Mouse (Mus musculus): ENCODE data around the gene Rptor. TPM values are rescaled to one million over a fixed set of nuclear protein-coding genes. Genes with fewer than 3 reads are reported as not detected.

Gene Rptor
- polyA plus RNA-seq, 2 experiments, result 3.7 to 5.8 TPM

- no peaks in the 10 kb centered on the region for H3K4me1 ChIP-seq (replicated peaks; ENCODE audit: control insufficient read depth in 2 of 2, insufficient read depth in 2 of 2, low read length in 1 of 2)
- DNase-seq (ENCODE audit: low read depth in 3 of 3, low spot score in 3 of 3), result no peak
- no peak overlapping the region for H3K4me3 ChIP-seq (ENCODE audit: insufficient read depth in 1 of 2, low read depth in 2 of 2, low read length in 2 of 2)
- H3K36me3 ChIP-seq (replicated peaks; ENCODE audit: control insufficient read depth, insufficient read depth, low read depth), result no peaks in the 10 kb centered on the region
- H3K27me3 ChIP-seq (ENCODE audit: control insufficient read depth, insufficient read depth, low read length), result no peaks in the 10 kb centered on the region
- ATAC-seq (ENCODE audit: insufficient read depth), result no peak
- no peak overlapping the region for H3K27ac ChIP-seq
- no peaks in the 10 kb centered on the region for H3K9me3 ChIP-seq (ENCODE audit: control insufficient read depth, low read length)
- TF ChIP-seq CTCF (IDR thresholded peaks at IDR 0.05; ENCODE audit: low read depth), result no peak
- 70% methylated on average over 7 of the region's 7 CpGs for WGBS (ENCODE audit: insufficient replicate concordance)
- H3K9ac ChIP-seq (replicated peaks), result no peak overlapping the region
- H3K4me2 ChIP-seq (ENCODE audit: low read depth), result no peak overlapping the region
Measured at GRCm38 (mm10) chr11:119738990-119739846, 136.5 kb downstream of the Rptor start.

GRCm38 (mm10) chr11:119741401-119741800 is 138.7 kb downstream of the Rptor start:
- ATAC-seq (ENCODE audit: insufficient read depth), result no peak
- WGBS (ENCODE audit: insufficient replicate concordance), result 67% methylated on average over 1 of the region's 1 CpGs

DNA sequence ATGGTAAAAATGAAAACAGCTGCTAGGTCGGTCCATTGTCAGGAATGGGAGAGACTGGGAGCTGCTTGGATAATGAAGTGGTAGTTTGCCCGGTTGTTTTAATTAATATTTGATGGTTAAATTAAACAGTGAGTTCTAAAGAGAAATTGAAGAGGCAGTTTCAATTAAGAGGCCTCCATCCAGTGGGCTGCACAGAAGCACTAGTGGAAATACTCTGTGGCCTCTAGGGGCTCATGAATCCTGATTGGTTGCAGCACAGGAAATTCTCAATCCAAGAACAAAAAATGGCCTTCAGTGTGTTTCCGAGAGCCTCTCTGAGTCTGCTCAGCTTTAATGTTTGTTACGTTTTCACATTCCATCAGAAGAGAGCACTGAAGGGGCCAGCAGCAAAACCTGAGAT is 141.7 kb downstream of the Rptor start:
- Histone ChIP-seq H3K4me2 (ENCODE audit: low read depth) (no peak overlapping the region), H3K9me3 (ENCODE audit: control insufficient read depth, low read length) (no peaks in the 10 kb centered on the region), H3K27me3 (ENCODE audit: control insufficient read depth, insufficient read depth, low read length) (no peaks in the 10 kb centered on the region), H3K4me1 (replicated peaks; ENCODE audit: control insufficient read depth in 2 of 2, insufficient read depth in 2 of 2, low read length in 1 of 2) (peaks cover 0 to 7% of the 10 kb centered on the region in 2 experiments; a peak in 2 of 4 replicates), H3K36me3 (replicated peaks; ENCODE audit: control insufficient read depth, insufficient read depth, low read depth) (no peaks in the 10 kb centered on the region; the same call in 1 of the 2 replicates), H3K4me3 (ENCODE audit: insufficient read depth in 1 of 2, low read depth in 2 of 2, low read length in 2 of 2) (no peak overlapping the region), H3K27ac (no peak overlapping the region), H3K9ac (replicated peaks) (no peak overlapping the region)
- no peak for ATAC-seq (ENCODE audit: insufficient read depth)
- DNase-seq (ENCODE audit: low read depth in 3 of 3, low spot score in 3 of 3), result no peak
- 85% methylated on average over 4 of the region's 4 CpGs for WGBS (ENCODE audit: insufficient replicate concordance)
- TF ChIP-seq CTCF (IDR thresholded peaks at IDR 0.05; ENCODE audit: low read depth), result no peak
- TF ChIP-seq EP300 (IDR thresholded peaks at IDR 0.05; ENCODE audit: low read depth), result no peak

More at GRCm38 (mm10) chr11:119741401-119741800, 138.7 kb downstream of the Rptor start:
- no peaks in the 10 kb centered on the region; the same call in 1 of the 2 replicates for H3K36me3 ChIP-seq (replicated peaks; ENCODE audit: control insufficient read depth, insufficient read depth, low read depth)
- H3K9ac ChIP-seq (replicated peaks), result no peak overlapping the region
- no peak overlapping the region for H3K4me3 ChIP-seq (ENCODE audit: insufficient read depth in 1 of 2, low read depth in 2 of 2, low read length in 2 of 2)
- no peaks in the 10 kb centered on the region for H3K4me1 ChIP-seq (replicated peaks; ENCODE audit: control insufficient read depth in 2 of 2, insufficient read depth in 2 of 2, low read length in 1 of 2)
- DNase-seq (ENCODE audit: low read depth in 3 of 3, low spot score in 3 of 3), result no peak
- TF ChIP-seq EP300 (IDR thresholded peaks at IDR 0.05; ENCODE audit: low read depth) (no peak), CTCF (IDR thresholded peaks at IDR 0.05; ENCODE audit: low read depth) (no peak)
- no peak overlapping the region for H3K4me2 ChIP-seq (ENCODE audit: low read depth)
- H3K9me3 ChIP-seq (ENCODE audit: control insufficient read depth, low read length), result no peaks in the 10 kb centered on the region
- no peaks in the 10 kb centered on the region for H3K27me3 ChIP-seq (ENCODE audit: control insufficient read depth, insufficient read depth, low read length)
- H3K27ac ChIP-seq, result no peak overlapping the region

- DNase-seq (ENCODE audit: low read depth in 3 of 3, low spot score in 3 of 3), result no peak
- H3K9ac ChIP-seq (replicated peaks), result no peak overlapping the region
- H3K4me1 ChIP-seq (replicated peaks; ENCODE audit: control insufficient read depth in 2 of 2, insufficient read depth in 2 of 2, low read length in 1 of 2), result peaks cover 0 to 7% of the 10 kb centered on the region in 2 experiments; a peak in 2 of 4 replicates
- H3K36me3 ChIP-seq (replicated peaks; ENCODE audit: control insufficient read depth, insufficient read depth, low read depth), result no peaks in the 10 kb centered on the region; the same call in 1 of the 2 replicates
- no peak overlapping the region for H3K4me2 ChIP-seq (ENCODE audit: low read depth)
- TF ChIP-seq CTCF (IDR thresholded peaks at IDR 0.05; ENCODE audit: low read depth) (no peak), EP300 (IDR thresholded peaks at IDR 0.05; ENCODE audit: low read depth) (no peak)
- H3K4me3 ChIP-seq (ENCODE audit: insufficient read depth in 1 of 2, low read depth in 2 of 2, low read length in 2 of 2), result no peak overlapping the region
- no peaks in the 10 kb centered on the region for H3K27me3 ChIP-seq (ENCODE audit: control insufficient read depth, insufficient read depth, low read length)
- 81% methylated on average over 7 of the region's 7 CpGs for WGBS (ENCODE audit: insufficient replicate concordance)
- ATAC-seq (ENCODE audit: insufficient read depth), result no peak
- no peaks in the 10 kb centered on the region for H3K9me3 ChIP-seq (ENCODE audit: control insufficient read depth, low read length)
- H3K27ac ChIP-seq, result no peak overlapping the region
Measured at GRCm38 (mm10) chr11:119745333-119745732, 142.6 kb downstream of the Rptor start.

DNA sequence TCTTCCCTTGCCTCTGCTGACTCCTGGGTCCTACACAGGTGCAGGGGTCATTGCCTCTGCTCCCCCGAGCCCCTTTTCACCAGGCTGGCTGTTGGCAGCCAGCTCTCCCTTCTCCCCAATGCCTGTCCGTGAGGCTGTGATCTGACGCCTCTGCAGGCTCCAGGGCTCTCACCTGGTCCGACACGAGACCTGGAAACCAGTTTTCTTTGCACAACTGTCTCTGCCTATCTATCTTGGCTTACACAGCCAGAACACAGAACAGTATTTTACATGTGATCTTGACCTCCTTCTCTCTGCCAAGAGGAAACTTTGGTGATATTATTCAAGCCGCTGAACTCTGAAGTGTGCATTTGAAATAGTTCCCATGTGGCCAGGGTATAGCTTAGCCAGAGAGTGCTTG is 151.8 kb downstream of the Rptor start:
- H3K9me3 ChIP-seq (ENCODE audit: control insufficient read depth, low read length), result no peaks in the 10 kb centered on the region
- no peak overlapping the region for H3K4me2 ChIP-seq (ENCODE audit: low read depth)
- no peak overlapping the region for H3K27ac ChIP-seq
- DNase-seq (ENCODE audit: low read depth in 3 of 3, low spot score in 3 of 3), result no peak
- no peaks in the 10 kb centered on the region for H3K27me3 ChIP-seq (ENCODE audit: control insufficient read depth, insufficient read depth, low read length)
- H3K36me3 ChIP-seq (replicated peaks; ENCODE audit: control insufficient read depth, insufficient read depth, low read depth), result no peaks in the 10 kb centered on the region
- ATAC-seq (ENCODE audit: insufficient read depth), result no peak
- TF ChIP-seq CTCF (IDR thresholded peaks at IDR 0.05; ENCODE audit: low read depth) (no peak), EP300 (IDR thresholded peaks at IDR 0.05; ENCODE audit: low read depth) (no peak)
- no peaks in the 10 kb centered on the region for H3K4me1 ChIP-seq (replicated peaks; ENCODE audit: control insufficient read depth in 2 of 2, insufficient read depth in 2 of 2, low read length in 1 of 2)
- H3K4me3 ChIP-seq (ENCODE audit: insufficient read depth in 1 of 2, low read depth in 2 of 2, low read length in 2 of 2), result no peak overlapping the region
- WGBS (ENCODE audit: insufficient replicate concordance), result 78% methylated on average over 6 of the region's 6 CpGs
- H3K9ac ChIP-seq (replicated peaks), result no peak overlapping the region
